Mouse (Mus musculus): ENCODE measurements around the gene Jag2.

DNA sequence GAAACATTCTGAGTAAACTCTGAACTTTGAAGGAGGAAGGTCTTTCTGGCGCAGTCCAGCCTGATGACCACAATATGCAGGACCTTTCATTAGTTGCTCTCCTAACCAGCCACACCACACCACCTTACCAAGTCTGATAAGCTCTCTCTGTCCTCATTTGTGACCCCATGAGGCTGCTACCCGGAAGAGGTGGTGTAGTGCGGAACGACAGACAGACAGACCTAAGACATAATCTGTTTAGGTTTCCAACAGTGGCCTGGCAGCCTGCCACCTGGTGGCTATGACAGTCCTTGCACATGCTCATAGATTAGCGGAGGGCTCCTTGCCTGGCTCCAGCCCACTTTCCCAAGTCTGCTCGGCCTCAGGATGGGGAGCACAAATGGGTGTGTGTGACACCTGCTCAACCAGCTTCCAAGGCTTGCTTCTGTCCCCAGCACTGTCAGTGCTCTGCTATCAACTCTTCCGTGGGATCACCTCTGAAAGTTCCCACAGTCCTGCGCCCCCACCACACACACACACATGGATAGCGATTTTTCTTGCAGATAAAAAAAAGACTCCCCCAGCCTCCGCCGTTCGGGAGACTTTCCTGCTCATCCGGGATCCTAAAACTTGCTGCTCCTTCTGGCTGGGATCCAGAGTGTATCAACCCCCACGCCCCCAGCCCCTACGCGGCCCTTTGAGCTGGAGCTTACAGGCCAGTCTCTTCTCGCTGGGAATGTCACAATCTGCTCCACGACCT is 56.0 kb downstream of the Jag2 start:
- TF ChIP-seq CTCF (IDR thresholded peaks at IDR 0.05; ENCODE audit: borderline replicate concordance, insufficient read depth, low read depth, low read length) (peak; percentile 44; the same call in 1 of the 2 replicates), POLR2A (IDR thresholded peaks at IDR 0.05; ENCODE audit: borderline replicate concordance, insufficient read depth, low read length) (no peak)

Measured in cerebellum, adult 2 months (tissue).